Mouse (Mus musculus): ENCODE results near the gene Stk40. TPM values are rescaled to one million over a fixed set of nuclear protein-coding genes. Genes with fewer than 3 reads are reported as not detected.
A peak's percentile ranks its signal among the peaks of the same experiment; 100 is the strongest.
"Not testable (repeated sequence)": the region's sequence is repeated elsewhere in the genome, so short reads cannot be mapped to it uniquely, and the experiment has no call there.

Stk40 gene
- total RNA-seq, 2 experiments from 2014 or later, result 24.8 to 26.6 TPM

DNA sequence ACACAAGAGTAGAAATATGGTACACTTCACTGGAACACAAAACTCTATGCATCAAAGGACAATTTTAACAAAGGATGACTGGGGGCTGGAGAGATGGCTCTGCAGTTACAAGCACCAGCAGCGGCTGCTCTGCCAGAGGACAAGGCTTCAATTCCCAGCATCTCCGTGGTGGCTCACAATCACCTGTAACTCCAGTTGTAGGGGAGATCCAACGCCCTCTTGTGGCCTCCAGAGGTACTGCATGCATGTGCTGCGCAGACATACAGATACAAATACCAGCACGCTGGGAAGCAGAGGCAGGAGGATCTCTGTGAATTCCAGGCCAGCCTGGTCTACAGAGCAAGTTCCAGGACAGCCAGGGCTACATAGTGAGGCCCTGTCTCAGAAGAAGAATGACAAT is 52.9 kb downstream of the Stk40 start:
- Histone ChIP-seq H3K4me3 (no peak overlapping the region), H3K27ac (no peak overlapping the region)
- peak; percentile 80 for TF ChIP-seq CTCF (conservative IDR thresholded peaks at IDR 0.05)
- no peak for DNase-seq (ENCODE audit: low spot score in 2 of 2)

DNA sequence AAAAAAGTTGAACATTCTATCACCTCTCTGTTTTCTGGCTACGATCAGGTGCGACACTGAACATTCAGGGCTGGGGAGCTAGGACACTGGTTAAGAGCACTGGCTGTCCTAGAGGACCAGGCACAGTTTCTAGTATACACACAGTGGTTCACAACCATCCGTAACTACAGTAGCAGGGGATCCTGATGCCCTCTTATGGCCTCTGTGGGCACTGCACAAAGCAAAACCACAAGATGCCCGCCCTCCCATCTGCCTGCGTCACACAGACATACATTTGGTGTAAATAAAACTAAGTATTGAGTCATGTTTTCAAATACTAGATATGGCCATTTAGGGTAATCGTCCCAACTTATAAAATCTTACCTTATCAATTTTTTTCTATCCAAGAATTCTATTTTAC is 53.8 kb downstream of the Stk40 start:
- peak; percentile 52 for TF ChIP-seq CTCF (conservative IDR thresholded peaks at IDR 0.05)
- no peak for DNase-seq (ENCODE audit: low spot score in 2 of 2)
- Histone ChIP-seq H3K4me3 (no peak overlapping the region), H3K27ac (no peak overlapping the region)

DNA sequence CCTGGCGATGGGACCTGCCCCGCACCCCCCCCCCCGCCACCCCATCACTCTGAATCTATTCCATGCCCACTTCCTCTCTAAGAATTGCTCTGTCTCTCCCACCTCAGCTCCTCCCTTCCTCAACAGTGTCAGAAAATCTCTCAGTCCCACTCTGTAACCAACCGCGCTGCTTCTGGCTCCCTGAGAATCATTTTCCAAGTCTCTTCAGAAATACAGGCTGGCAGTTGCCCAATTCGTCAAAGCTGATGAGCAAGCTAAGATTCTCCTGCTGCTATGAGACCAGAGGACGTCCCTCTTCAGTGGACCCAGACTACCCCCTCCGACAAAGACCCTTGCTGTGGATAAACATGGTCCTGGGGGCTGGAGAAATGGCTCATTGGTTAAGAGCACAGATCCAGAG is 55.7 kb downstream of the Stk40 start:
- no peak overlapping the region for H3K4me3 ChIP-seq
- DNase-seq (ENCODE audit: low spot score in 2 of 2), result no peak
- no peak overlapping the region for H3K27ac ChIP-seq
- no peak for TF ChIP-seq CTCF (conservative IDR thresholded peaks at IDR 0.05)

DNA sequence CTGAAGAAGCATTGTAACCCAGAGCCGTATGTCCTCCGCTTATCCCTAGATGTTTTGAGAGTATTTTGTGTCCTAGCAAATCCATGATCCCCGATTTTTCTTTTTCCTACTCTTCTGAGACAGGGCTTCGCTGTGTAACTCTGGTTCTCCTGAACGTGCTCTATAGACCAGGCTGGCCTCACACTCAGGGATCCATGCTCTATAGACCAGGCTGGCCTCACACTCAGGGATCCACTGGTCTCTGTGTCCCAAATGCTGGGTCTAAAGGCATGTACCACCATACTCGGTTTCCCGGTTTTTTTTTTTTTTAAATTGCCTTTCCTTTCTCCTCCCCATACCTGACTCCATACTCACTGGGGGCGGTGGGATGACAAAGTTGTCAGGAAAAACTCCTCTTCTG is 57.2 kb downstream of the Stk40 start:
- Histone ChIP-seq H3K27ac (no peak overlapping the region), H3K4me3 (no peak overlapping the region)
- no peak for TF ChIP-seq CTCF (conservative IDR thresholded peaks at IDR 0.05)
- DNase-seq (ENCODE audit: low spot score in 2 of 2), result no peak

DNA sequence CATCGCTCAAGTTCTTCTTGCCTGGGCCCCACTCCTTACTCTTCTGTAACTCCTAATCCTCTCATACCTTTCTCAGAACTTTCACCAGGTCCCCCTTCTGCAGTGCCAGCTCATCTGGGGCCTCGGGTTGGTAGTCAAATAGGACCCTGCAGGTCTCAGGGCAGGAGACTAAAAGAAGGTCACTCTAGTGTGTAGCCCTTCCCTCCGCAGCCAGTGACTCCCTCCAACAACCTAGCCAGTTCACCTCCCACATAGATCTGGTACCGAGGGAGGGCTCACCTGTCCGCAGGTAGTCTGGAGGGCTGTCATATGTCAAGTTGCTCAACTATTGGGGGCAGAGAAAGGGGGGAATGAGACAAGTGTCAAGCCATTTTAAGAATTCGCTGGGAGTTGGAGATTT is 57.7 kb downstream of the Stk40 start:
- no peak for DNase-seq (ENCODE audit: low spot score in 2 of 2)
- H3K27ac ChIP-seq, result no peak overlapping the region
- TF ChIP-seq CTCF (conservative IDR thresholded peaks at IDR 0.05), result no peak
- no peak overlapping the region for H3K4me3 ChIP-seq

DNA sequence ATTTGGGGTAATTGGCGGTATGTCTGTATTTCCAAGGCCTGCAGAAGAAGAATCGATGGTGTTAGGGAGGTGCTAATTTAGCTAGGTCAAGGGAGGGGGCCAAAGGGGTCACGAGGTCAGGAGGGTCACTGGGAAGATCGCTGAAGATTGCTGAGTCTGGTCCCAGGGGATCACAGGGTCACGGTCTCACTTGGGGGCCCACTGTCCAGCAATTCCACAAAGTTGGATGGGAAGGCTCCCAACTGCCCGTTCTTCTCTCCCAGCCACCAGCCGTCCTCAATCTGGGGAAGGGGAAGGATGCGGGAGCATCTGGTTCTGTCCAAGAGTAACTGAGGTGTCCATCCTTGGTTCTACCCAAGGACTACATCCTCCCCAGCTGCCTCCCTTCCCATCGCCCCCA is 58.2 kb downstream of the Stk40 start:
- no peak for TF ChIP-seq CTCF (conservative IDR thresholded peaks at IDR 0.05)
- Histone ChIP-seq H3K27ac (no peak overlapping the region; the same call in 1 of the 2 replicates), H3K4me3 (peak overlapping the region; percentile 83; the same call in 1 of the 2 replicates)
- DNase-seq (ENCODE audit: low spot score in 2 of 2), result no peak

DNA sequence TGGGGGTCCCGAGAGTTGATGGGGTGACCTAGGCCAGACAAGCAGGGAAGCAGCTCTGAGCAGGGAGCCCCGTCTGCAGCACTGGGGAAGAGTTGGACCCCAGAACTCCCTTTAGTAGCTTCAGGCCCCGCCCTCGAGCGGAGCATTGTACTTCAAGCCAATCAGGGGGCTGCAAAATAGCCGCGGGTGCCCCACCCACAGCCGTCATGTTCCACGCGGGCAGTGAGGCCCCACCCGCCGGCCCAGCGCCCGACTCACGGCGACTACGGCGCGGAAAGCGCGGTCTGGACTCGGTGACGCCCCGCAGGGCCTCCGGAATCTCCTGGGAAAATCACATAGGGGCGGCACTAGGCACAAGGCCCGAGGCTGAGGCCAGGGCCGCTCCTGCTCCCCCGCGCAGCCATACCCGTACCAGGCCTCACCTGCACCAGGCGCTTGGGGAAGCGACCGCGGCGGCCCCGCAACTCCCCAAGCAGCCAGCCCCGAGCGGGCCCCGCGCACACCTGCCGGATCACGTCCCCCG is 58.8 kb downstream of the Stk40 start:
- H3K27ac ChIP-seq, result peak overlapping the region; percentile 86
- TF ChIP-seq CTCF (conservative IDR thresholded peaks at IDR 0.05), result no peak
- peak overlapping the region; percentile 83 for H3K4me3 ChIP-seq
- DNase-seq (ENCODE audit: low spot score in 2 of 2), result peak; percentile 76 to 87

DNA sequence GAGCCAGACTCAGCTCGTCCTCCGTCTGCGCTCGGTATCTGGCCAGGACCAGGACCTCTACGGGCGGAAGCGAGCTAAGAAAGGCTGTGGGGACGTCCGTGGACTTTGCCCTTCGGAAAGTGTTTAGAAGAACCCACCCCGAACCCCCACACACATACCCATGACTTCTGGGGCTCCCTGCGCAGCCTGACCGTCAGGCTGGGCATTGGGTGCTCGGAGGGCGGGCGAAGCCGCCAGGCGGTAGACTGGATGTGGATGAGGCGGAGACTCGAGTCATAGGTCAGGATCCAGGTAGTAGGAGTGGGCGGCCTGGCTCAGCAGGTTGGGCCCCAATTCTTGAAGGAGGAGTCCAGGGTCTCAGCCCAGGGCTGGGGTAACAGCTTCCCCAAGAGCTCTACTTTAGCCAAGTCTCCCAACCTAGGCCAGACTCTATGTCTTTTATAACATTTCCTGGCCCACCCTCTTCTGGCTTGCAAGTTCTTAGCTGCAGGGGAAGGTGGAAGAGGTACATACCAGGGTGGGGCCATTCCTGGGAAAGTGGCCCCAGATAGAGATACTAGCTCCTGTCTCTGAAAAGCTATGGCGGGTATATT is 59.4 kb downstream of the Stk40 start, which contains the start of gene Sh3d21:
Gene Sh3d21 (minus strand): TSS at position 425 of the 593 bp plus-strand sequence.
- no peak for TF ChIP-seq CTCF (conservative IDR thresholded peaks at IDR 0.05)
- peak within 1 kb of the TSS; percentile 86 for H3K27ac ChIP-seq
- H3K4me3 ChIP-seq, result peak within 1 kb of the TSS; percentile 83
- DNase-seq (ENCODE audit: low spot score in 2 of 2), result no peak

DNA sequence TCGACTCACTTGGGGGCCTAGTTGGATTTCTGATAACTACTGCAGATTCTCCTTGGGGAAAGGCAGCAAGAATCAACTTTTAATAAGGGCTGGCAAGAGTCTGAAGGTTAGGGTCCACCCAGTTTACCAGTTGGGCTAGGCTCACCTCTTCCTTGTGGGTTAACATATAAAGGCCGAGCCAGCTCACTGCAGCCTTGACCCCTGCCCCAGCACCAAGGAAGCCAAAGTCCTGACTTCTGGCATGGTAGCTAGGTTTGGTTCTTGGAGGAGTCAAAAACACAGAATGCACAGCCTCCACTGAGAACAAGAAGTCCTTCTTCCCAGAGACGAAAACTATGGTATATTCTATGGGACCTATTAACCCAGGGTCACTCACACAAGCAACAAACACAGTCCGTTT is 59.9 kb downstream of the Stk40 start:
- H3K4me3 ChIP-seq, result no peak overlapping the region
- DNase-seq (ENCODE audit: low spot score in 2 of 2), result no peak
- no peak overlapping the region for H3K27ac ChIP-seq
- no peak for TF ChIP-seq CTCF (conservative IDR thresholded peaks at IDR 0.05)

DNA sequence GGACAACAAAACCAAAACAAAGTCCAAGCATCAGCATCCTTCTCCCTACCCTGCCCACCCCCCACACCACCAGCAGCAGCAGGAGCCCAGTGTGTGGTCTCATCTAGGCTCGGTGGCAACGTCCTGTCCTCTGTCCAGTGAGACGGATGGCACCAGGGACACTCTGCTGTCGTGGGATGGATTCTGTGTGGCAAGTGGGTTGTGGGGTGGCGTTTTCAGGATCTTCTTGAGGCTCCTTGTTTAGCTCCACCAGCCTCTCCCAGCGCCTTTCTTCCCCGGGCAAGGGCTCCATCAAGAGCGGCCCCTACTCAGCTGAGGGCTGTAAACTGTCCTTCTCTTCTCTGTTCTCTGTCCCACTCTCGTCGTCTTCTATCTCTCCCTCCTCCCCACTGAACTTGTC is 61.3 kb downstream of the Stk40 start:
- not testable (repeated sequence) for DNase-seq (ENCODE audit: low spot score in 2 of 2); H3K27ac ChIP-seq; H3K4me3 ChIP-seq

DNA sequence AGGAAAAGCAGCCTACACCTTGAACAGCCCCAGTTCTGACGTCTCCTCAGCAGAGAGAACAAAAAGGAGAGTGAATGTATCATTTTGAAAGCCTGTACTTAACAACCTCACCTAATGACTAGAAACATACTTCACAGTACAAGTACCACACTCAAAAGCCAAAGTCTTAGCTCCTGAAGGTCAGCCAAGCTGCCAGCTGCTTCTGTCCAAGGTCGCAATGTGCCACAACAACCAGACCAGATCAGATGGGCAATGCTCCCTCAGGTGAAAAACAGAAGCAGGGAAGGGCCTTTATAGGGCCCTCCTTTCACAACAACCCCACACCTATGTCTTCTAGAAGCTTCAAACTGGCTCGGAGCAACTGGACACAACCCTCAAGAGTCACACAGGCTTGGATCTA is 62.3 kb downstream of the Stk40 start:
- H3K27ac ChIP-seq, result no peak overlapping the region
- TF ChIP-seq CTCF (conservative IDR thresholded peaks at IDR 0.05), result no peak
- no peak for DNase-seq (ENCODE audit: low spot score in 2 of 2)

DNA sequence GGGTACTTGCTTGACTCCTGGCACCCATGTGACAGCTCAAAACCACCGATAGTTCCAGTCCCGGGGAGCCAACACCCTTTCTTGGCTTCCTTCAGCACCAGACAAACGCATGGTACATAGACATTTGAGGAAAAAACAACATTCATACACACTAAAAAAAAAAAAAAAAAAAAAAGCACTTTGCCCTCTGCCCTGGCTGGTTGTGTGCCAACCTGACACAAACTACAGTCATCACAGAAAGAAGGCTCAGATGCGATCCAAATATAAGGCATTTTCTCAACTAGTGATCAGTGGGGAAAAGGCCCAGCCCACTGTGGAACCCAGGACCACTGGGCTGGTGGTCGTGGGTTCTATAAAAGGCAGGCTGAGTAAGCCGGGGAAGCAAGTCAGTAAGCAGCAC is 65.1 kb downstream of the Stk40 start:
- H3K4me3 ChIP-seq, result no peak overlapping the region
- no peak for DNase-seq (ENCODE audit: low spot score in 2 of 2)
- H3K27ac ChIP-seq, result no peak overlapping the region
- no peak for TF ChIP-seq CTCF (conservative IDR thresholded peaks at IDR 0.05)

More for the DNA sequence above, 62.3 kb downstream of the Stk40 start:
- no peak overlapping the region for H3K4me3 ChIP-seq

DNA sequence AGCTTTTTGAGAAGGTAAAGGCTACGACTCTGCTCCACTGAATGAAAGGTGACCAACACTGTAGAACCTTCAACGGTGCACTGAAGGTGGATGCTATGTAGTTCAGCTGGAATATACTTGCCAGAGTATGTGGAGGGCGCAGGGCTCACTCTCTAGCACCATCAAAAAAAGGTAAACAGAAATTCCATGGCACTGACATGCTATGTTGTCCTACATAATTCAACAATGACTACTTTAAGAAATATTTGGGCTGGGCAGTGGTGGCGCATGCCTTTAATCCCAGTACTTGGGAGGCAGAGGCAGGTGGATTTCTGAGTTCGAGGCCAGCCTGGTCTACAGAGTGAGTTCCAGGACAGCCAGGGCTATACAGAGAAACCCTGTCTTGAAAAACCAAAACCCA is 67.0 kb downstream of the Stk40 start:
- not testable (repeated sequence) for H3K4me3 ChIP-seq; DNase-seq (ENCODE audit: low spot score in 2 of 2); H3K27ac ChIP-seq

DNA sequence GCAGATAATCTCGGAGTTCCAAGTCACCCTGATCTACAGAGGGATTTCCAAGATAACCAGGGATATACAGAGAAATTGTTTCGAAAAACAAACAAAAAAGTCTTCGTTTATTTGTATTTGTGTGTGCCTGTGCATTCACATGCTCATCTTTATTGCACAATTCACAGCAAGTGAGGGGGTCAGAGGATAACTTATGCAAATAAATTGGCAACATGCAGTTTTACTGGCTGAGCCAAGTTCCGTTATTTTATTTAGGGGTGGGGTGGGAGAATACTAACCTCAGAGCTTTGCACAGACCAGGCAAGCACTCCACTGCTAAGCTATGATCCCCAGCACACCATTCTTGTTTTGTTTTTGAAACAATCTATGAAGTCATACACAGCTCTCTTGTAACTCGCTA is 70.0 kb downstream of the Stk40 start:
- H3K4me3 ChIP-seq, result no peak overlapping the region
- no peak for DNase-seq (ENCODE audit: low spot score in 2 of 2)
- TF ChIP-seq CTCF (conservative IDR thresholded peaks at IDR 0.05), result no peak
- no peak overlapping the region for H3K27ac ChIP-seq

DNA sequence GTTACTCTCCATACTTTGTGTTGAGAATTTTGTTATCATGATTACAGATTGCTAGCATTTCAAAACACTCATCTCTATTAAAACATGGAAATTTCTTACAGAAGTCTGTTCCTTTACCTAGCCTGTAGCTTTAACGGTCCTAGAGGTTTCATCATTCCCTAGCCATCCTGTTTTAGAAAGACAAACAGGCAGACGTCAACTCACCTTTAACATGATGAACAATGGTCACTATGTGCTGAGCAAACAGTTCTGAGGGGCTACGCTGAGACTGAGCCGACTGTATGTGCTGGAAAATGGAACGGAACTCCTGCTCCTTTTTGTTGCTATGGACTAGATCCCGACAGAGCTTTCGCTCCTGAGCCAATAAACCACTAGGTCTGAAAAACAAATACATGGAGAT is 72.2 kb downstream of the Stk40 start:
- not testable (repeated sequence) for H3K4me3 ChIP-seq; H3K27ac ChIP-seq; DNase-seq (ENCODE audit: low spot score in 2 of 2)

All from layer of hippocampus, adult 2 months (tissue).